Comparison of ENCODE assay signal across 15 mouse cellular contexts in the genomic region with DNA sequence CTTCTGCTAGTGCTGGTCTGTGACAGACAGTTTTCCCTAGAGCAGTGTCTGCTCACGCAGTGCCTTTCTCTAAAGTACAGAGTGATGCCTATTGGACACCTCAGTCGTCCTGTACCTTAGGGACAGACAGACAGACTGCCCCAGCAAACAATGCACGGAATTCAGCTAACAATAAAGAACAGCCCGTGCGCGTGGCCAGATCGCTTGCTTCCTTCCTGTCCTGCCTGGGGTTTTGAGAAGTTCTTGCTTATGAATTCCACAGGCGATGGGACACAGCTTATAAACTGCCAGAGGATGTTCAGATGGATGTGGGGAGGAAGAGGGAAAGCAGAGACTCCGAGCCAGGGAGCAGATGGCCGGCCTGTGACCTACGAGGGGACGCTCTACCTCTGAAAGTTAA. TPM values are rescaled to one million over a fixed set of nuclear protein-coding genes. Genes with fewer than 3 reads are reported as not detected.
A peak's percentile ranks its signal among the peaks of the same experiment; 100 is the strongest.
DNase-seq lines count a peak whose midpoint lies in the region; ATAC-seq lines count a peak whose summit lies in the region.
"Had no signal": no experiment of that assay in that cellular context is flagged by ENCODE, and none has a peak within 500 bp of the region (broad histone marks: within the 10 kb centered on the region; RNA-seq: fewer than 3 reads in every experiment).

No protein-coding gene starts in this region.

- peak overlapping the region in 1 of 2 experiments; percentile 29; a peak in 1 of 4 replicates for H3K27ac ChIP-seq in heart, embryonic 14.5 days (replicated peaks in 1 of 2; ENCODE audit: control insufficient read depth in 1 of 2, insufficient read depth in 1 of 2, low read depth in 2 of 2, low read length in 2 of 2)
- no peak overlapping the region for H3K27ac ChIP-seq in kidney, embryonic 16.5 days (ENCODE audit: low read length)
- H3K27ac ChIP-seq: forebrain, embryonic 10.5 days; liver, embryonic 15.5 days; midbrain, embryonic 15.5 days had no signal

- WGBS in heart, embryonic 14.5 days, result 53% methylated on average over 12 of the region's 12 CpGs
- 69% methylated on average over 12 of the region's 12 CpGs for WGBS in kidney, embryonic 16.5 days

- no peak for ATAC-seq in heart, embryonic 14.5 days (ENCODE audit: insufficient number of reproducible peaks, insufficient read depth, low FRiP score, low read depth)
- peak; percentile 43; the same call in 1 of the 2 replicates for ATAC-seq in kidney, embryonic 16.5 days (ENCODE audit: low FRiP score, low TSS enrichment)
- ATAC-seq: midbrain, embryonic 15.5 days; Patski had no signal

- H3K4me3 ChIP-seq in heart, embryonic 14.5 days (ENCODE audit: control insufficient read depth in 1 of 2, insufficient read depth in 1 of 2, low read depth in 1 of 2, low read length in 2 of 2), result no peak overlapping the region
- no peak overlapping the region for H3K4me3 ChIP-seq in kidney, embryonic 16.5 days (ENCODE audit: low read length)
- H3K4me3 ChIP-seq: forebrain, embryonic 10.5 days; liver, embryonic 15.5 days; midbrain, embryonic 15.5 days had no signal

- no peaks in the 10 kb centered on the region for H3K9me3 ChIP-seq in heart, embryonic 14.5 days (ENCODE audit: control insufficient read depth, low read length)
- no peaks in the 10 kb centered on the region for H3K9me3 ChIP-seq in kidney, embryonic 16.5 days (ENCODE audit: low read length)
- H3K9me3 ChIP-seq: forebrain, embryonic 10.5 days; liver, embryonic 15.5 days; midbrain, embryonic 15.5 days had no signal

- peak overlapping the region; percentile 31; the same call in 1 of the 2 replicates for H3K9ac ChIP-seq in heart, embryonic 14.5 days (ENCODE audit: low read length)
- H3K9ac ChIP-seq in kidney, embryonic 16.5 days (replicated peaks; ENCODE audit: low read length), result no peak overlapping the region
- H3K9ac ChIP-seq: liver, embryonic 15.5 days; midbrain, embryonic 15.5 days had no signal

- H3K4me1 ChIP-seq in heart, embryonic 14.5 days (ENCODE audit: control insufficient read depth in 2 of 2, insufficient read depth in 2 of 2, low read length in 2 of 2), result peaks cover 30 to 59% of the 10 kb centered on the region in 2 experiments
- peaks cover 17% of the 10 kb centered on the region for H3K4me1 ChIP-seq in kidney, embryonic 16.5 days (ENCODE audit: insufficient read depth, low read length)

- peaks cover 12% of the 10 kb centered on the region; the same call in 1 of the 2 replicates for H3K36me3 ChIP-seq in heart, embryonic 14.5 days (ENCODE audit: control insufficient read depth, insufficient read depth, low read length)
- no peaks in the 10 kb centered on the region for H3K36me3 ChIP-seq in kidney, embryonic 16.5 days (ENCODE audit: insufficient read depth, low read length)
- H3K36me3 ChIP-seq: liver, embryonic 15.5 days; midbrain, embryonic 15.5 days had no signal

- DNase-seq in kidney, adult 9 months, result peak; percentile 29
- DNase-seq in kidney, adult 11 months, result no peak
- peak; percentile 45 to 65 for DNase-seq in lung, postnatal 4 days
- no peak for DNase-seq in thymus, postnatal 36 days
- DNase-seq in thymus, postnatal 14 days, result no peak
- DNase-seq: adrenal gland, postnatal 36 days; cerebellum, adult 11 months; gastrocnemius, postnatal 14 days; right cerebral cortex, postnatal 25 days had no signal

- H3K27me3 ChIP-seq in heart, embryonic 14.5 days (ENCODE audit: control insufficient read depth, insufficient read depth, low read length), result no peaks in the 10 kb centered on the region
- no peaks in the 10 kb centered on the region for H3K27me3 ChIP-seq in kidney, embryonic 16.5 days (ENCODE audit: insufficient read depth, low read length)
- H3K27me3 ChIP-seq: liver, embryonic 15.5 days; midbrain, embryonic 15.5 days; Patski had no signal

- no peak overlapping the region for H3K4me2 ChIP-seq in heart, embryonic 14.5 days (ENCODE audit: low read length)
- no peak overlapping the region for H3K4me2 ChIP-seq in kidney, embryonic 16.5 days (replicated peaks; ENCODE audit: low read depth, low read length)
- H3K4me2 ChIP-seq: liver, embryonic 15.5 days; midbrain, embryonic 15.5 days had no signal

RNA-seq across cellular contexts. Expression of gene Etv6, which starts 25.3 kb away (rescaled TPM):
- polyA plus RNA-seq in heart, embryonic 14.5 days (2014; fragmentation: Nextera tagmentation; extraction: Ambion mirVana), result 13.0 and 14.5 TPM in 2 replicates
- polyA plus RNA-seq in kidney, embryonic 16.5 days (2015; fragmentation: Nextera tagmentation; extraction: Ambion mirVana), result 12.6 and 13.5 TPM in 2 replicates

Comparison
In these comparisons a context has a peak if more than half of its experiments do, and no peak if none do; other contexts are left out.
1. DNase-seq: peak in kidney, adult 9 months (single experiment) and lung, postnatal 4 days (2 of 2); none in kidney, adult 11 months (single experiment), thymus, postnatal 36 days (0 of 2) and thymus, postnatal 14 days (single experiment).